Comparison of ENCODE assay signal across 22 mouse cellular contexts in the genomic region with DNA sequence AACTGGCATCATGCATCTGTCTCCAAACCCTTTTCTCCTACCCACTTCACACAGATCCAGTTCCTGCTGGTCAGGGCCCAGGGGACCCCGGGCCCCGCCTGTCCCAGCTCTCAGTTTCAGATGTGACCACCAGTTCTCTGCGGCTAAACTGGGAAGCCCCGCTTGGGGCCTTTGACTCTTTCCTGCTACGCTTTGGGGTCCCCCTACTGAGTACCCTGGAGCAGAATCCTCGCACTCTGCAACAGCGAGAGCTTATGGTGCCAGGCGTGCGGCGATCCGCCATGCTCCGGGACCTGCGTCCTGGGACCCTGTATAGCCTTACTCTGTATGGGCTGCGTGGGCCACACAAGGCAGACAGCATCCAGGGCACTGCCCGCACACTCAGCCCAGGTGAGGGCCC. TPM values are rescaled to one million over a fixed set of nuclear protein-coding genes. Genes with fewer than 3 reads are reported as not detected.
A peak's percentile ranks its signal among the peaks of the same experiment; 100 is the strongest.
DNase-seq lines count a peak whose midpoint lies in the region; ATAC-seq and TF ChIP-seq lines count a peak whose summit lies in the region.
"Had no signal": no experiment of that assay in that cellular context is flagged by ENCODE, and none has a peak within 500 bp of the region (broad histone marks: within the 10 kb centered on the region; RNA-seq: fewer than 3 reads in every experiment).

No protein-coding gene starts in this region.

- H3K27me3 ChIP-seq in CH12.LX (replicated peaks): peaks cover 44% of the 10 kb centered on the region
- peaks cover 56% of the 10 kb centered on the region for H3K27me3 ChIP-seq in E14TG2a.4 (ENCODE audit: insufficient read depth, low read length)
- H3K27me3 ChIP-seq: embryonic facial prominence, embryonic 12.5 days; forebrain, embryonic 13.5 days; forebrain, embryonic 15.5 days had no signal

- H3K4me1 ChIP-seq in CH12.LX (ENCODE audit: control insufficient read depth in 1 of 2, insufficient read depth in 2 of 2) (peaks cover 4 to 8% of the 10 kb centered on the region in 2 experiments; a peak in 3 of 4 replicates), E14TG2a.4 (replicated peaks; ENCODE audit: low read depth, low read length) (peaks cover 18% of the 10 kb centered on the region; the same call in 1 of the 2 replicates), ES-E14 (ENCODE audit: control insufficient read depth in 2 of 2, insufficient read depth in 2 of 2, low read length in 2 of 2, poor library complexity in 1 of 2) (peaks cover 0 to 2% of the 10 kb centered on the region in 2 experiments; a peak in 1 of 4 replicates)
- H3K4me1 ChIP-seq: embryonic facial prominence, embryonic 10.5 days; embryonic facial prominence, embryonic 12.5 days; forebrain, embryonic 13.5 days; forebrain, embryonic 15.5 days had no signal

- peak; percentile 16 for DNase-seq in adrenal gland, postnatal 14 days
- no peak for DNase-seq in adrenal gland, postnatal 25 days
- DNase-seq in CH12.LX (ENCODE audit: extremely low read depth) (no peak), ES-E14 (ENCODE audit: low read depth, low spot score) (no peak)
- DNase-seq in left cerebral cortex, postnatal 25 days (ENCODE audit: low spot score in 2 of 2): no peak
- no peak for DNase-seq in thymus, postnatal 0 days (ENCODE audit: low spot score)
- DNase-seq: adrenal gland, postnatal 10 days; cerebellum, adult 11-12 months; cerebellum, adult 2 months; cerebellum, adult 9-10 months; cerebellum, postnatal 10 days; cerebellum, postnatal 25 days; forebrain, postnatal 0 days had no signal

- no peak for TF ChIP-seq EP300 in CH12.LX (IDR thresholded peaks at IDR 0.05; ENCODE audit: low read length)

- H3K4me3 ChIP-seq in CH12.LX (replicated peaks in 1 of 3; ENCODE audit: low read depth in 2 of 3, low read length in 2 of 3, poor library complexity in 1 of 3): no peak overlapping the region
- H3K4me3 ChIP-seq in E14TG2a.4 (replicated peaks; ENCODE audit: low read length): peak overlapping the region; percentile 71
- peak overlapping the region; percentile 28 to 40; a peak in 2 of 4 replicates for H3K4me3 ChIP-seq in ES-E14 (ENCODE audit: insufficient read depth in 1 of 2, low read depth in 1 of 2, low read length in 2 of 2, poor library complexity in 1 of 2, severe bottlenecking in 1 of 2)
- H3K4me3 ChIP-seq: embryonic facial prominence, embryonic 10.5 days; embryonic facial prominence, embryonic 12.5 days; forebrain, embryonic 13.5 days; forebrain, embryonic 15.5 days had no signal

- in situ Hi-C loops in CH12.LX (cut with MboI; ENCODE audit: low pct_ligation_motif_present, low pct_unique_long_range_greater_than_20kb, low sequenced_read_pairs) (no loop called here), ES-E14 (cut with MboI; ENCODE audit: low sequenced_read_pairs in 2 of 2, unreplicated experiment in 2 of 2) (no loop called here)

- H3K36me3 ChIP-seq in CH12.LX (replicated peaks in 1 of 2; ENCODE audit: control insufficient read depth in 1 of 2, insufficient read depth in 1 of 2, low read length in 1 of 2): no peaks in the 10 kb centered on the region
- H3K36me3 ChIP-seq in E14TG2a.4 (ENCODE audit: insufficient read depth, low read length): no peaks in the 10 kb centered on the region
- no peaks in the 10 kb centered on the region for H3K36me3 ChIP-seq in ES-E14 (ENCODE audit: control insufficient read depth, insufficient read depth, low read length, poor library complexity, severe bottlenecking)
- H3K36me3 ChIP-seq: embryonic facial prominence, embryonic 10.5 days; embryonic facial prominence, embryonic 12.5 days; forebrain, embryonic 15.5 days had no signal

- no peak overlapping the region for H3K27ac ChIP-seq in CH12.LX (ENCODE audit: insufficient read depth, low read depth)
- no peak overlapping the region for H3K27ac ChIP-seq in ES-E14 (ENCODE audit: insufficient read depth, low read depth, low read length, poor library complexity, severe bottlenecking)
- H3K27ac ChIP-seq: embryonic facial prominence, embryonic 10.5 days; embryonic facial prominence, embryonic 12.5 days; forebrain, embryonic 13.5 days; forebrain, embryonic 15.5 days had no signal

- no peaks in the 10 kb centered on the region for H3K79me2 ChIP-seq in CH12.LX (replicated peaks; ENCODE audit: control insufficient read depth, extremely low read depth, insufficient read depth, poor library complexity, severe bottlenecking)

- no peak overlapping the region for H3K9ac ChIP-seq in CH12.LX (ENCODE audit: insufficient read depth, low read depth)
- H3K9ac ChIP-seq in ES-E14 (ENCODE audit: insufficient read depth, low read depth, low read length, poor library complexity, severe bottlenecking): peak overlapping the region; percentile 4; the same call in 1 of the 2 replicates
- H3K9ac ChIP-seq: embryonic facial prominence, embryonic 12.5 days; forebrain, embryonic 13.5 days; forebrain, embryonic 15.5 days; forebrain, postnatal 0 days had no signal

- dilution Hi-C loops in CH12.LX (cut with MboI; ENCODE audit: extremely low pct_ligation_motif_present, extremely low pct_unique_long_range_greater_than_20kb, low sequenced_read_pairs): no loop called here

- TF ChIP-seq CTCF in CH12.LX (conservative IDR thresholded peaks at IDR 0.05 in 1 of 2, IDR thresholded peaks at IDR 0.05 in 1 of 2; ENCODE audit: low read depth in 2 of 2, low read length in 2 of 2) (no peak), E14TG2a.4 (conservative IDR thresholded peaks at IDR 0.05; ENCODE audit: low read length) (no peak)

- ATAC-seq in megakaryocyte-erythroid progenitor cell, adult 5-6 weeks (replicated peaks; ENCODE audit: low FRiP score, low TSS enrichment, poor library complexity, severe bottlenecking): no peak
- ATAC-seq: activated CD4-positive, CD25-positive, alpha-beta regulatory T cell, adult 4 months; forebrain, embryonic 13.5 days; forebrain, embryonic 15.5 days; forebrain, postnatal 0 days had no signal

- H3K9me3 ChIP-seq in CH12.LX (replicated peaks; ENCODE audit: low read length) (no peaks in the 10 kb centered on the region), E14TG2a.4 (ENCODE audit: low read length) (no peaks in the 10 kb centered on the region), ES-E14 (ENCODE audit: control insufficient read depth, insufficient read depth, low read depth, low read length) (no peaks in the 10 kb centered on the region)
- H3K9me3 ChIP-seq: embryonic facial prominence, embryonic 10.5 days; embryonic facial prominence, embryonic 12.5 days; forebrain, embryonic 13.5 days; forebrain, embryonic 15.5 days had no signal

- H3K4me2 ChIP-seq in CH12.LX (ENCODE audit: insufficient read depth, low read depth, poor library complexity, severe bottlenecking): no peak overlapping the region
- H3K4me2 ChIP-seq: embryonic facial prominence, embryonic 12.5 days; forebrain, embryonic 13.5 days; forebrain, embryonic 15.5 days had no signal

- TF ChIP-seq RAD21 in CH12.LX (IDR thresholded peaks at IDR 0.05; ENCODE audit: low read depth, low read length): no peak

- intact Hi-C loops in left cerebral cortex, postnatal 25 days (cut with DNase I): no loop called here

- TF ChIP-seq POLR2A in CH12.LX (IDR thresholded peaks at IDR 0.05; ENCODE audit: low read depth, low read length): no peak

TF ChIP-seq in CH12.LX, 34 proteins besides CTCF, POLR2A, EP300 and RAD21:
- no peak for TF ChIP-seq MAX (IDR thresholded peaks at IDR 0.05; ENCODE audit: low read length)
- 0 out of 2 replicates have a peak, but pooled peaks have one; percentile 34 for TF ChIP-seq IRF4 (IDR thresholded peaks at IDR 0.05; ENCODE audit: low read depth, low read length)
- TF ChIP-seq ZNF384 (IDR thresholded peaks at IDR 0.05; ENCODE audit: low read depth, low read length): no peak
- no peak for TF ChIP-seq POLR2AphosphoS2 (IDR thresholded peaks at IDR 0.05; ENCODE audit: low read depth, low read length)

TF ChIP-seq in ES-E14, 5 proteins besides CTCF, POLR2A, EP300 and RAD21:
- no peak for TF ChIP-seq HCFC1 (IDR thresholded peaks at IDR 0.05; ENCODE audit: borderline replicate concordance, insufficient read depth, low read length)

RNA-seq across cellular contexts. Expression of a gene that starts 27.4 kb away (rescaled TPM):
- total RNA-seq in adrenal gland, postnatal 14 days (2021): 110 and 152 TPM in 2 replicates
- 134 and 138 TPM in 2 replicates for total RNA-seq in adrenal gland, postnatal 25 days (2021)
- 0.13 TPM in 1 of 2 replicates, not detected in the other for total RNA-seq in CH12.LX (2012; rRNA removed)
- total RNA-seq in CH12.LX (2014; rRNA removed): not detected in 2 replicates
- polyA plus RNA-seq in CH12.LX (2012; ENCODE audit: insufficient read length, low read depth): not detected in 2 replicates
- 0.45 and 1.5 TPM in 2 replicates for total RNA-seq in ES-E14 (2012; rRNA removed)
- total RNA-seq in left cerebral cortex, postnatal 25 days (2021): 10 to 100 TPM in 1 of 2 experiments, 1 to 10 TPM in 1; 7.6 to 10.3 TPM
- 0.32 and 0.49 TPM in 2 replicates for polyA plus RNA-seq in thymus, postnatal 0 days (2015; fragmentation: Nextera tagmentation; extraction: Ambion mirVana)
- total RNA-seq in megakaryocyte-erythroid progenitor cell, adult 5-6 weeks (2014; fragmentation: Nextera tagmentation): not detected in 2 replicates
- not detected in 2 replicates for total RNA-seq in megakaryocyte-erythroid progenitor cell, adult 5-6 weeks (2017)
- polyA plus RNA-seq: activated CD4-positive, CD25-positive, alpha-beta regulatory T cell, adult 4 months; C2C12; embryonic facial prominence, embryonic 10.5 days; embryonic facial prominence, embryonic 12.5 days; forebrain, embryonic 11.5 days; forebrain, embryonic 13.5 days; forebrain, embryonic 15.5 days had no signal

RNA-seq across cellular contexts. Expression of a gene that starts 45.9 kb away (rescaled TPM):
- 39.8 and 41.0 TPM in 2 replicates for total RNA-seq in adrenal gland, postnatal 14 days (2021)
- 23.7 and 25.4 TPM in 2 replicates for total RNA-seq in adrenal gland, postnatal 25 days (2021)
- not detected in 2 replicates for total RNA-seq in CH12.LX (2012; rRNA removed)
- total RNA-seq in CH12.LX (2014; rRNA removed): not detected in 2 replicates
- polyA plus RNA-seq in CH12.LX (2012; ENCODE audit: insufficient read length, low read depth): not detected in 2 replicates
- 0.18 and 0.26 TPM in 2 replicates for total RNA-seq in ES-E14 (2012; rRNA removed)
- total RNA-seq in left cerebral cortex, postnatal 25 days (2021): 1 to 10 TPM; 1.2 to 1.6 TPM
- 0.54 and 0.59 TPM in 2 replicates for polyA plus RNA-seq in thymus, postnatal 0 days (2015; fragmentation: Nextera tagmentation; extraction: Ambion mirVana)
- not detected in 2 replicates for total RNA-seq in megakaryocyte-erythroid progenitor cell, adult 5-6 weeks (2014; fragmentation: Nextera tagmentation)
- not detected in 2 replicates for total RNA-seq in megakaryocyte-erythroid progenitor cell, adult 5-6 weeks (2017)
- polyA plus RNA-seq: activated CD4-positive, CD25-positive, alpha-beta regulatory T cell, adult 4 months; embryonic facial prominence, embryonic 10.5 days had no signal

Comparison
In these comparisons a context has a peak if more than half of its experiments do, and no peak if none do; other contexts are left out.
1. H3K4me3 ChIP-seq: peak in E14TG2a.4 (single experiment) and ES-E14 (2 of 2); none in CH12.LX (0 of 3).